Mouse (Mus musculus) left cerebral cortex, postnatal 4 days (tissue): ENCODE results near the gene Ciart. TPM values are rescaled to one million over a fixed set of nuclear protein-coding genes. Genes with fewer than 3 reads are reported as not detected.
"Not testable (repeated sequence)": the region's sequence is repeated elsewhere in the genome, so short reads cannot be mapped to it uniquely, and the experiment has no call there.

Experiments used
- DNase-seq: peaks from one replicate; pipeline ENCODE4 v3.0.0-alpha.2; 2022
- intact Hi-C: fragments of 180-260 bp; cut with DNase I; formaldehyde crosslinking; loops from one replicate; pipeline ENCODE4 v1.15.1; 2025
- total RNA-seq, 2 experiments: library from RNA; stranded (reverse); gene quantifications; 2 replicates each; pipeline ENCODE4 v1.2.3; 2021

Ciart gene
- total RNA-seq, 2 experiments from 2014 or later: 5.6 to 6.9 TPM

DNA sequence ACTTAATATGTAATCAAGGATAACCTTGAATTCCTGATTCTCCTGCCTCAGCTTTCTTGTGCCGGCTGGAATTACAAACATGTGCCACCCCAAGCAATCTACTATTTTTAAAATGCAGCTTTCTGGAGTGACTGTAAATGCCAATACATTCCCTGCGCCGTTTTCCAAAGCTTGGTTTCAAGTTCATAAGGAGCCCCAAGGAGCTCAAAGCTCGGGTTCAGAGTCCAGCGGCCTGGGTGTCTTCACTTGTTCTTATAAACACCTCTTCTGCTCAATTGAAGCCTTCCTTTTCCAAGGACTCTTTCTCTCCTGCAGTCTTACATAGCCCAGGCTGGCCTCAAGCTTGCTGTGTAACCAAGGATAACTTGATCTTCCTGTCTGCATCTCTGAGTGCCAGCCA is 16.0 kb downstream of the Ciart start:
- intact Hi-C loops: no loop called here
- no peak for DNase-seq

DNA sequence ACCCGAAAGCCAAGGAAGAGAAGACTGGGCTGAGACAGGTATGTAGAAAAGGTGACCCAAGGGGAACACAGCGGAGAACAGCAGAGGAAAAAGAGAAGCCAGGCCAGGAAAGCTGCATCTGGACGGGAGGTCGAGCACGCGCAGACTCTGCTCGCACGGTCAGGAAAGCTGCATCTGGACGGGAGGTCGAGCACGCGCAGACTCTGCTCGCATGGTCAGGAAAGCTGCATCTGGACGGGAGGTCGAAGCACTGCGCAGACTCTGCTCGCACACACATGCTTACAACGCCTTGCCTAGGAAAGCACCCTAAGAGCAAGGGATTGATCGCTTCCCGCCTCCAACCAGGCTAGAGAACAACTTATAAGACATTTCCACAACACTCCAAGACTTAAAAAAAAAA is 16.5 kb downstream of the Ciart start:
- no peak for DNase-seq
- intact Hi-C loops: no loop called here

- intact Hi-C loops: no loop called here
Measured at GRCm38 (mm10) chr3:95865050-95865449, 17.0 kb downstream of the Ciart start.

GRCm38 (mm10) chr3:95863578-95863977 is 18.5 kb downstream of the Ciart start:
- intact Hi-C loops: no loop called here

More at GRCm38 (mm10) chr3:95865050-95865449, 17.0 kb downstream of the Ciart start:
- no peak for DNase-seq

DNA sequence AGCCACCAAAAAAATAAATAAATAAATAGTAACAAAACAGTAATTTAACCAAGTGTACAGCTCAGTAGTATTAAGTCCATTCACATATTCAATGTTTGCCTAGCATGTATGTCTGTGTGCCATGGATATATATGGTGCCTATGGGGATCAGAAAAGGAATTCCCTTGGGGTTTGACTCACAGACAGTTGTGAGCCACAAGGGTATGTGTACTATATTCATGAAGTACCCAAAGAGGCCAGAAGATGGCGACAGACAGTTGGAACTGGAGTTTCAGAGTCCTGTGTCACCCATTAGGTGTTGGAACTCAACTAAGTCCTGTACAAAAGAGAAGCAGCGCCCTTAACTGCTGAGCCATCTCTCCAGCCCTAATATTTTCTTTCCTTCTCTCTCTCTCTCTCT is 20.3 kb downstream of the Ciart start:
- intact Hi-C loops: no loop called here
- peak; percentile 65 for DNase-seq

More at GRCm38 (mm10) chr3:95863578-95863977, 18.5 kb downstream of the Ciart start:
- DNase-seq: no peak

DNA sequence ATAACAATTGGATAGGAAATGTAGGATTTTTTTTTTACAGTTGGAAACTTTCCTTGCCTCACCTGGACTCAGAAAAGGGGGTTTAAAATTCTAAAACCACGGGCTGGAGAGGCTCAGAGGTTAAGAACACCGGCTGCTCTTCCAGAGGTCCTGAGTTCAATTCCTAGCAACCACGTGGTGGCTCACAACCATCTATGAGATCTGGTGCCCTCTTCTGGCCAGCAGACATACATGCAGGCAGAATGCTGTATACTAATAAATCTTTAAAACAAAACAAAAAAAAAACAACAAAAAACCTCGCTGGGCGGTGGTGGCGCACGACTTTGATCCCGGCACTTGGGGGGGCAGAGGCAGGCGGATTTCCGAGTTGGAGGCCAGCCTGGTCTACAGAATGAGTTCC is 20.8 kb downstream of the Ciart start:
- intact Hi-C loops: no loop called here
- DNase-seq: no peak

DNA sequence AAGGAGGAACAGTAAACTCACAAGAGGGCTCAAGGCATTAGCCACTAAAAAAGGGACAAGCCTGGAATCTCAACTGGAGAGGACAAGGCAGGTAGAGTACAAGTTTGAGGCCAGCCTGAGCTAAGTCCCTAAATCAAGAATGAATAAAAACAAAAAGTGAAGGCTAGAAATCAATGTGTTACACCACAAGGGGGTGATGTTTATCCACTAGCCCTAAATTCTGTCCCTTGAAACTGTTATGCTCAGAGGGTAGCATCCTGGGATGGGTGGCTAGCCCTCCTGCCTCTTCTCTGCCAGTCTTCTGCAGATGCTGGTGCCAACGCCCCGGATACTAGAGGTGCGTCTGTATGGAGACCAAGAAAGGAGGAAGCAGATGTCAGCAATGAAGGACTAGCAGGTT is 21.7 kb downstream of the Ciart start:
- no peak for DNase-seq
- intact Hi-C loops: no loop called here

DNA sequence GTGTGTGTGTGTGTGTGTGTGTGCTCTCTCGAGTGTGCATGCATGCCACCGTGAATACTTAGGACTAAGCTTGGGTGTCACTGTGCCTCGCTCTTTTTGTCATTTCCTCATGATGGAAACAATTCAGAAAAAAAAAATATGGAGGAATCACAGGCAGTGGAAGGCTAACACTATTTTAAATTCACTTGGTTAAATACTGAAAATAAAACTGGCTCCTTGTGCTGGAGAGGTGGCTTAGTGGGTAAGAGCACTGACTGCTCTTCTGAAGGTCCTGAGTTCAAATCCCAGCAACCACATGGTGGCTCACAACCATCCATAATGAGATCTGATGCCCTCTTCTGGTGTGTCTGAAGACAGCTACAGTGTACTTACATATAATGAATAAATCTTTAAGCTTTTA is 23.8 kb downstream of the Ciart start:
- DNase-seq, intact Hi-C loops: not testable (repeated sequence)

DNA sequence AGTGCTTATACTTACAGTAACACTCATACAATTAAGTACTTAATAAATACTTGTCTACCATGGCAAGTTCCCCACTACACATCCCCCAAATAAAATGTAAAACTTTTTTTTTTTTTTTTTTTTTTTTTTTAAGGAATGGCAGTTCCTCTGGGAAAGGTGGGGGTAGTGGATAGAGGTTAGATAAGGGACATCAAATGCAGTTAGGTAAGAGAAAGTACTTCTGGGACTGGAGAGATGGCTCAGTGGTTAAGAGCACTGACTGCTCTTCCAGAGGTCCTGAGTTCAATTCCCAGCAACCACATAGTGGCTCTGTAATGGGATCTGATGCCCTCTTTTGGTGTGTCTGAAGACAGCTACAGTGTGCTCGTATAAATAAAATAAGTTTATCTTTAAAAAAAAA is 25.0 kb downstream of the Ciart start:
- DNase-seq, intact Hi-C loops: not testable (repeated sequence)

- intact Hi-C loops: no loop called here
- no peak for DNase-seq
Measured at GRCm38 (mm10) chr3:95856115-95856514, 25.9 kb downstream of the Ciart start.

GRCm38 (mm10) chr3:95855502-95856089 is 26.5 kb downstream of the Ciart start, which contains the start of gene Prpf3:
Gene Prpf3 (minus strand): TSS chr3:95855885.
- intact Hi-C loops: no loop called here
- peak; percentile 93 for DNase-seq

GRCm38 (mm10) chr3:95851317-95851716 is 30.7 kb downstream of the Ciart start:
- intact Hi-C loops: no loop called here
- DNase-seq: no peak

DNA sequence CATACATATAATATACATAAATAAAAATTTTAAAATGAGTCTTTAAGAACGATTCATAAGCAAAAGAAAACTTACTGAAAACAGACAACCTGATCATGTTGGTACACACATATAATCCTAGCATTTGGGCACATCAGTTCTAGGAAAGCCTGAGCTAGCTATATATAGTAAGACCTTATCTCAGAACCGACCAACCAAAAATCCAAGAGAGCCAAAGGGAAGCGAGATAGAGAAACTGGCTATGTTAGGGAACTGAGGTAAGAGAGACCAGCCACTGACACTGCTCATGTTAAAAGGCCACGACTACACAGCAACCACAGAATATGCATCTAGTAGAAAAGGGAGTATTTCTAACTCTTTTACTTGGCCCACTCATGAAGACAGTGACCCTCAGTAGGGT is 31.4 kb downstream of the Ciart start:
- intact Hi-C loops: no loop called here
- DNase-seq: no peak

- DNase-seq: no peak
- intact Hi-C loops: no loop called here
Measured at GRCm38 (mm10) chr3:95842503-95843214, 39.4 kb downstream of the Ciart start.

DNA sequence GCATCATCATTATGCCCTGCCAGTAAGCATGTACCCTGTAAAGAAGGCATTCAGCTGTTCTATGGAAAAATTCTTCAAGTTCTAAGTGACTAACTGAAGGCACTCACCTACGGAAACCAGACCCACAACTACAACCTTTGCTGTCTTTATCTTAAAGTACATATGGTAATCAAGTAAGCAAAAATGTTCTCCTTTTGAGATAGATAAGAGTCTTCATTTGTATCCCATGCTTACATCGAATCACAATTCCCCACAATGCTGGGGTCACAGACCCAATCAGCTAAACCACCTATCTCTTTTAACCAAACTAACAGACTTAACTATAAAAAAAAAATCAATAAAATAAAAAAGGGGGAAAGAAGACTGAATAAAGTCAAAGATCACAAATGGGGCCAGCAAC is 42.8 kb downstream of the Ciart start:
- intact Hi-C loops: loop anchor here (10.0 kb wide), 1 partner anchor 354 kb away; no protein-coding TSS in a partner anchor
- no peak for DNase-seq

GRCm38 (mm10) chr3:95829053-95829452 is 53.0 kb downstream of the Ciart start:
- no peak for DNase-seq
- intact Hi-C loops: loop anchor here (5.0 kb wide), 1 partner anchor 57 kb away; no protein-coding TSS in a partner anchor

Other genes starting within 250 kb of the Ciart start
- 10 to 100 TPM; 76.4 to 80.1 TPM for gene Mcl1, start 223.5 kb downstream of the Ciart start, total RNA-seq
- 1 to 10 TPM; 1.4 to 1.9 TPM for gene Adamtsl4, start 194.3 kb downstream of the Ciart start, total RNA-seq
- 10 to 100 TPM; 10.9 to 11.3 TPM for gene Ecm1, start 142.7 kb downstream of the Ciart start, total RNA-seq
- gene Tars2, start 122.0 kb downstream of the Ciart start, total RNA-seq: 10 to 100 TPM; 40.0 to 43.4 TPM
- 10 to 100 TPM; 58.0 to 59.3 TPM for gene Rprd2, start 63.4 kb downstream of the Ciart start, total RNA-seq
- gene Prpf3, start 26.4 kb downstream of the Ciart start, total RNA-seq: 10 to 100 TPM; 34.9 to 41.5 TPM
- 100 to 1,000 TPM; 126 TPM for gene Mrps21, start 10.7 kb downstream of the Ciart start, total RNA-seq
- 10 to 100 TPM in 1 of 2 experiments, 1 to 10 TPM in 1; 6.8 to 10.8 TPM for gene BC028528, start 9.8 kb upstream of the Ciart start, total RNA-seq
- gene Aph1a, start 11.7 kb upstream of the Ciart start, total RNA-seq: 100 to 1,000 TPM in 1 of 2 experiments, 10 to 100 TPM in 1; 91.1 to 101 TPM
- gene Car14, start 22.4 kb upstream of the Ciart start, total RNA-seq: 1 to 10 TPM; 2.4 to 2.5 TPM
- 10 to 100 TPM; 90.4 to 98.0 TPM for gene Anp32e, start 47.0 kb upstream of the Ciart start, total RNA-seq
- gene Plekho1, start 113.8 kb upstream of the Ciart start, total RNA-seq: 10 to 100 TPM; 83.3 to 89.3 TPM
- gene Vps45, start 176.2 kb upstream of the Ciart start, total RNA-seq: 10 to 100 TPM; 53.6 to 54.1 TPM
- gene Otud7b, start 222.3 kb upstream of the Ciart start, total RNA-seq: 10 to 100 TPM; 17.6 to 17.9 TPM